Mouse (Mus musculus): ENCODE measurements around the gene Faah. TPM values are rescaled to one million over a fixed set of nuclear protein-coding genes. Genes with fewer than 3 reads are reported as not detected.

Faah gene
- polyA plus RNA-seq, 1 experiment from 2014 or later, result 1.1 TPM

- Histone ChIP-seq H3K4me3 (no peak overlapping the region), H3K4me1 (replicated peaks) (peaks cover 6% of the 10 kb centered on the region), H3K4me2 (no peak overlapping the region), H3K27ac (no peak overlapping the region), H3K27me3 (no peaks in the 10 kb centered on the region; the same call in 1 of the 2 replicates), H3K9me3 (replicated peaks) (no peaks in the 10 kb centered on the region), H3K36me3 (no peaks in the 10 kb centered on the region), H3K9ac (no peak overlapping the region)
- no peak for ATAC-seq (replicated peaks; ENCODE audit: insufficient number of reproducible peaks, insufficient read depth, low FRiP score, low read depth)
- 73% methylated on average over 4 of the region's 4 CpGs for WGBS
Measured at GRCm38 (mm10) chr4:115996729-115997128, 21.0 kb downstream of the Faah start.

- Histone ChIP-seq H3K9me3 (replicated peaks) (no peaks in the 10 kb centered on the region), H3K9ac (no peak overlapping the region), H3K27me3 (no peaks in the 10 kb centered on the region; the same call in 1 of the 2 replicates), H3K4me2 (no peak overlapping the region), H3K27ac (no peak overlapping the region), H3K36me3 (no peaks in the 10 kb centered on the region), H3K4me1 (replicated peaks) (no peaks in the 10 kb centered on the region), H3K4me3 (no peak overlapping the region)
- ATAC-seq (replicated peaks; ENCODE audit: insufficient number of reproducible peaks, insufficient read depth, low FRiP score, low read depth), result no peak
- WGBS, result 81% methylated on average over 2 of the region's 2 CpGs
Measured at GRCm38 (mm10) chr4:115995376-115995730, 22.4 kb downstream of the Faah start.

DNA sequence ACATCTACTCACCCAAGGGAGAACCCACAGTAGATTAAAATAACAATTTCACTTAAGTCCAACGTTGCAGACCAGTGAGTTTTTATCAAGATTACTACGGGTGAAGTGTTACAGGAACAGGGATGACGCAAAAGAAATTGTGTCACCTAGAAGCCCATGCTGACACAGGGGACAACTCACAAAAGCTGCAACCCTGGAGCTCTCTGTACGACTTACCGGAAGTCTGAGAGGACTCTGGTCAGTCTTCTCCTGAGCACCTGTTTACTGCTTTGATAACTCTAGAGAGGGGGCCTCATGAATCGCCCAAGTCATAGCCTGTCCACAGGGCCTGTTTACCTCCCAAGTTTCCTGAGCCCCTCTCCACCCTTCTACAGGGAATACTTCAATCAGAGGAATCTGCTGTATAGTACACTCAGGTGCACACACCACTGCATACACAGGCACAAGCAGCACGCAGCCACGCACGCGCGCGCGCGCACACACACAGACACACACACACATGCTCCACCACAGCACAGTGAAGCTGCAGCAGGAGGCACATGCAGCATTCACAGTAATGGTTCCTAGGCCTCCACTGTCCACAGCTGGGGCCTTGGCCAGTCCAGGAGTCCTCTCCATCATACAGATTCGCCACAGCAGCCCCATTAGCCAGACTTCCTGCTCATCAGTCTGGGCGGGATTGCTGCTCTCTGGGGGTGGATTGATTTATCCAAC, 22.9 kb downstream of the Faah start:
- Histone ChIP-seq H3K9ac (no peak overlapping the region), H3K9me3 (replicated peaks) (no peaks in the 10 kb centered on the region), H3K27me3 (no peaks in the 10 kb centered on the region; the same call in 1 of the 2 replicates), H3K27ac (no peak overlapping the region), H3K36me3 (no peaks in the 10 kb centered on the region), H3K4me1 (replicated peaks) (no peaks in the 10 kb centered on the region), H3K4me3 (no peak overlapping the region), H3K4me2 (no peak overlapping the region)
- WGBS, result 77% methylated on average over 16 of the region's 16 CpGs
- ATAC-seq (replicated peaks; ENCODE audit: insufficient number of reproducible peaks, insufficient read depth, low FRiP score, low read depth), result no peak

GRCm38 (mm10) chr4:115989382-115989781, 28.3 kb downstream of the Faah start:
- ATAC-seq (replicated peaks; ENCODE audit: insufficient number of reproducible peaks, insufficient read depth, low FRiP score, low read depth), result no peak

DNA sequence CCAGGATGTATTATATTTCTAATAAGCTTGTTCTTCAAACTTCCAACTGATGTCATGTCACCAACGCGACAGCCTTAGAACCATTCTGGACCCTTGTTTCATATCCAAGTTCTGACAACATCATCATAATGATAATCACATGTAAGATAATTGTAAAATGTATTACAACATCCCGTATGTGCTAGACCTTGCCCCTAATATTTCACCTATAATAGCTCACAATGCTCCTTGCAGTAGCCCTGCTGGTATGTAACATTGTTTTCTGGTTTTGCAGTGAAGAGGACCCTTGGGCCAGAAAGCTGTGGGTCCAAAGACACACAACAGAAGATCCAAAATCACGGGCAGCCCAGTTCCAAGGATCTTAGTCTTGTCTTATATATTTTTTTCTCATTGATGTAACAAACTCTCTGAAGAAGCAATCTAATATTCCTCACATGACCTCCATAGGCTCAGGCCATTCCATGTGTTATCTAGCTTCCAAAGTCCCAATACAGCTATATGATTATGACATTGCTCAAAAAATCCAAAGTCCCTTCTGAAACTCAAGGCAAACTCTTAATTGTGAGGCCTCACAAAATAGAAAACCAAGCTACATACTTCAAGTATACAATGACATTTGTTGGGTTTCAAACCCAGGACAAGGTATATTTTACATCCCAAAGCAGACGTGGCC, 29.7 kb downstream of the Faah start:
- no peak overlapping the region for H3K4me3 ChIP-seq
- 65% methylated on average over 5 of the region's 5 CpGs for WGBS
- H3K36me3 ChIP-seq, result no peaks in the 10 kb centered on the region

More at GRCm38 (mm10) chr4:115989382-115989781, 28.3 kb downstream of the Faah start:
- WGBS, result 73% methylated on average over 7 of the region's 7 CpGs
- Histone ChIP-seq H3K4me2 (no peak overlapping the region), H3K27ac (no peak overlapping the region), H3K9me3 (replicated peaks) (no peaks in the 10 kb centered on the region), H3K27me3 (peaks cover 5% of the 10 kb centered on the region; the same call in 1 of the 2 replicates), H3K9ac (no peak overlapping the region), H3K4me3 (no peak overlapping the region), H3K4me1 (replicated peaks) (0 out of 2 replicates have a peak, but pooled peaks cover 2% of the 10 kb centered on the region), H3K36me3 (no peaks in the 10 kb centered on the region)

GRCm38 (mm10) chr4:115987436-115987835, 30.3 kb downstream of the Faah start:
- H3K4me1 ChIP-seq (replicated peaks), result 0 out of 2 replicates have a peak, but pooled peaks cover 2% of the 10 kb centered on the region
- H3K27me3 ChIP-seq, result peaks cover 13% of the 10 kb centered on the region
- H3K27ac ChIP-seq, result no peak overlapping the region
- no peak overlapping the region for H3K4me3 ChIP-seq
- WGBS, result 79% methylated on average over 1 of the region's 1 CpGs
- H3K9ac ChIP-seq, result no peak overlapping the region
- H3K36me3 ChIP-seq, result no peaks in the 10 kb centered on the region
- H3K4me2 ChIP-seq, result no peak overlapping the region
- no peak for ATAC-seq (replicated peaks; ENCODE audit: insufficient number of reproducible peaks, insufficient read depth, low FRiP score, low read depth)
- no peaks in the 10 kb centered on the region for H3K9me3 ChIP-seq (replicated peaks)

More for the DNA sequence above, 29.7 kb downstream of the Faah start:
- no peak overlapping the region for H3K4me2 ChIP-seq
- H3K4me1 ChIP-seq (replicated peaks), result 0 out of 2 replicates have a peak, but pooled peaks cover 2% of the 10 kb centered on the region
- no peak overlapping the region for H3K9ac ChIP-seq
- no peak overlapping the region for H3K27ac ChIP-seq
- no peaks in the 10 kb centered on the region for H3K9me3 ChIP-seq (replicated peaks)
- peaks cover 12% of the 10 kb centered on the region for H3K27me3 ChIP-seq
- no peak for ATAC-seq (replicated peaks; ENCODE audit: insufficient number of reproducible peaks, insufficient read depth, low FRiP score, low read depth)

GRCm38 (mm10) chr4:115984967-115985366, 32.8 kb downstream of the Faah start:
- no peak for ATAC-seq (replicated peaks; ENCODE audit: insufficient number of reproducible peaks, insufficient read depth, low FRiP score, low read depth)
- 25% methylated on average over 8 of the region's 8 CpGs for WGBS
- H3K4me3 ChIP-seq, result no peak overlapping the region

GRCm38 (mm10) chr4:115984111-115984510, 33.6 kb downstream of the Faah start:
- Histone ChIP-seq H3K9me3 (replicated peaks) (no peaks in the 10 kb centered on the region), H3K9ac (no peak overlapping the region), H3K4me1 (replicated peaks) (peaks cover 15% of the 10 kb centered on the region), H3K36me3 (no peaks in the 10 kb centered on the region), H3K27ac (no peak overlapping the region), H3K27me3 (peaks cover 44% of the 10 kb centered on the region), H3K4me2 (0 out of 2 replicates have a peak overlapping the region, but pooled peaks have one; percentile 7), H3K4me3 (no peak overlapping the region)
- 1% methylated on average over 13 of the region's 13 CpGs for WGBS
- ATAC-seq (replicated peaks; ENCODE audit: insufficient number of reproducible peaks, insufficient read depth, low FRiP score, low read depth), result no peak

More at GRCm38 (mm10) chr4:115984967-115985366, 32.8 kb downstream of the Faah start:
- Histone ChIP-seq H3K9ac (no peak overlapping the region), H3K4me1 (replicated peaks) (peaks cover 9% of the 10 kb centered on the region; the same call in 1 of the 2 replicates), H3K4me2 (no peak overlapping the region), H3K36me3 (no peaks in the 10 kb centered on the region), H3K9me3 (replicated peaks) (no peaks in the 10 kb centered on the region), H3K27ac (no peak overlapping the region), H3K27me3 (peaks cover 36% of the 10 kb centered on the region)

- Histone ChIP-seq H3K27ac (no peak overlapping the region), H3K9me3 (replicated peaks) (no peaks in the 10 kb centered on the region), H3K36me3 (no peaks in the 10 kb centered on the region), H3K4me3 (no peak overlapping the region), H3K4me2 (no peak overlapping the region), H3K9ac (no peak overlapping the region), H3K27me3 (peaks cover 74% of the 10 kb centered on the region), H3K4me1 (replicated peaks) (peaks cover 15% of the 10 kb centered on the region)
- 1% methylated on average over 8 of the region's 8 CpGs for WGBS
- ATAC-seq (replicated peaks; ENCODE audit: insufficient number of reproducible peaks, insufficient read depth, low FRiP score, low read depth), result no peak
Measured at GRCm38 (mm10) chr4:115980676-115981075, 37.0 kb downstream of the Faah start.

GRCm38 (mm10) chr4:115979437-115979836, 38.3 kb downstream of the Faah start:
- peak overlapping the region; percentile 40 for H3K4me3 ChIP-seq
- H3K36me3 ChIP-seq, result no peaks in the 10 kb centered on the region
- peaks cover 86% of the 10 kb centered on the region for H3K27me3 ChIP-seq
- H3K27ac ChIP-seq, result no peak overlapping the region
- no peaks in the 10 kb centered on the region for H3K9me3 ChIP-seq (replicated peaks)
- ATAC-seq (replicated peaks; ENCODE audit: insufficient number of reproducible peaks, insufficient read depth, low FRiP score, low read depth), result no peak
- peaks cover 13% of the 10 kb centered on the region for H3K4me1 ChIP-seq (replicated peaks)
- peak overlapping the region; percentile 46; the same call in 1 of the 2 replicates for H3K9ac ChIP-seq
- WGBS, result 1% methylated on average over 39 of the region's 39 CpGs
- peak overlapping the region; percentile 63 for H3K4me2 ChIP-seq

DNA sequence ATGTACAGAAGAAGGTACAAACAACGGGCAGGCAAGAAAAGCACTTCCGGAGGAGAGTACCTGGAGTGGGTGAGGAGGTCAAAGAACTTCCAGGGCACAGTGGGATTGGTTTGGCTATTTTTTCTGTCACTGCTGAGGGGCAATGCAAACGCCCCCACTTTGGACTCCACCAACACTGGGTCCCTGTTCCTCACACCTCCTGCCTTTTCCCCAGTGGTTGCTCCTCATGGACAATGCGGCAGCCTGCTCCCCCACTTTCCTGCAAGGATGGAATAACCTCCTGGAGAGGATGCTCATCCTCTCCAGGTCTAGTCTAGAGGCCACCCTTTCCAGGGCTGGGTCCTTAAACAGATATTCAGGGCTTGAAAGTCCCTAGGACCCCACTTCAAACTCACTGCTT, 38.8 kb downstream of the Faah start:
- Histone ChIP-seq H3K9ac (no peak overlapping the region), H3K27ac (no peak overlapping the region), H3K9me3 (replicated peaks) (no peaks in the 10 kb centered on the region), H3K4me3 (peak overlapping the region; percentile 40), H3K36me3 (no peaks in the 10 kb centered on the region), H3K4me1 (replicated peaks) (peaks cover 13% of the 10 kb centered on the region), H3K4me2 (peak overlapping the region; percentile 63), H3K27me3 (peaks cover 90% of the 10 kb centered on the region)
- ATAC-seq (replicated peaks; ENCODE audit: insufficient number of reproducible peaks, insufficient read depth, low FRiP score, low read depth), result no peak
- 16% methylated on average over 4 of the region's 4 CpGs for WGBS
